Comparison of ENCODE assay signal across 8 mouse cellular contexts in genomic region chr19:8930117-8930516, GRCm38 (mm10). TPM values are rescaled to one million over a fixed set of nuclear protein-coding genes. Genes with fewer than 3 reads are reported as not detected.
DNase-seq lines count a peak whose midpoint lies in the region; ATAC-seq and TF ChIP-seq lines count a peak whose summit lies in the region.

No protein-coding gene starts in this region.

- TF ChIP-seq POLR2A in spleen, adult 2 months (IDR thresholded peaks at IDR 0.05; ENCODE audit: low read depth, low read length) = no peak

- H3K4me1 ChIP-seq in spleen, adult 2 months (ENCODE audit: control insufficient read depth, insufficient read depth, insufficient read length) = peaks cover 17% of the 10 kb centered on the region
- peaks cover 11% of the 10 kb centered on the region for H3K4me1 ChIP-seq in limb, embryonic 13.5 days
- H3K4me1 ChIP-seq in stomach, embryonic 16.5 days (ENCODE audit: control insufficient read depth, insufficient read depth, low read length) = peaks cover 15% of the 10 kb centered on the region

- H3K9me3 ChIP-seq in limb, embryonic 13.5 days = no peaks in the 10 kb centered on the region
- no peaks in the 10 kb centered on the region for H3K9me3 ChIP-seq in stomach, embryonic 16.5 days (replicated peaks; ENCODE audit: control insufficient read depth, low read length)

- peak; percentile 25 for DNase-seq in embryo, embryonic 10 days (ENCODE audit: low spot score)
- no peak for DNase-seq in embryo, embryonic 9.5 days (ENCODE audit: extremely low spot score)
- DNase-seq in spleen, adult 2 months (ENCODE audit: low read depth in 1 of 2, low spot score in 2 of 2) = no peak
- DNase-seq in spleen, postnatal 14 days (ENCODE audit: low spot score in 2 of 2) = no peak
- DNase-seq in T-cell, adult 2 months (ENCODE audit: low spot score) = no peak
- no peak for DNase-seq in gastrocnemius, postnatal 25 days

- H3K9ac ChIP-seq in limb, embryonic 13.5 days = peak overlapping the region; percentile 91
- peak overlapping the region; percentile 84 for H3K9ac ChIP-seq in stomach, embryonic 16.5 days (ENCODE audit: low read length)

- H3K36me3 ChIP-seq in spleen, adult 2 months (ENCODE audit: control insufficient read depth, insufficient read depth, low read length) = peaks cover 17% of the 10 kb centered on the region
- peaks cover 62% of the 10 kb centered on the region for H3K36me3 ChIP-seq in limb, embryonic 13.5 days
- H3K36me3 ChIP-seq in stomach, embryonic 16.5 days (ENCODE audit: control insufficient read depth, insufficient read depth, low read length) = peaks cover 9% of the 10 kb centered on the region

- no peak for ATAC-seq in limb, embryonic 13.5 days (ENCODE audit: low FRiP score, low read depth)
- no peak for ATAC-seq in stomach, embryonic 16.5 days (ENCODE audit: insufficient read depth, low FRiP score)

- H3K27me3 ChIP-seq in spleen, adult 2 months (ENCODE audit: control insufficient read depth, insufficient read depth, low read length) = no peaks in the 10 kb centered on the region
- H3K27me3 ChIP-seq in limb, embryonic 13.5 days = no peaks in the 10 kb centered on the region
- no peaks in the 10 kb centered on the region for H3K27me3 ChIP-seq in stomach, embryonic 16.5 days (ENCODE audit: control insufficient read depth, insufficient read depth, low read length)

- peak overlapping the region; percentile 89 for H3K27ac ChIP-seq in spleen, adult 2 months (ENCODE audit: insufficient read depth, low read length)
- peak overlapping the region; percentile 74; the same call in 1 of the 2 replicates for H3K27ac ChIP-seq in limb, embryonic 13.5 days
- peak overlapping the region; percentile 88 for H3K27ac ChIP-seq in stomach, embryonic 16.5 days (ENCODE audit: low read length)

- TF ChIP-seq CTCF in spleen, adult 2 months (IDR thresholded peaks at IDR 0.05; ENCODE audit: extremely low read depth, insufficient read depth, insufficient read length, insufficient replicate concordance) = no peak

- peak overlapping the region; percentile 72 for H3K4me2 ChIP-seq in limb, embryonic 13.5 days (replicated peaks)
- H3K4me2 ChIP-seq in stomach, embryonic 16.5 days (ENCODE audit: low read depth, low read length) = peak overlapping the region; percentile 74

- H3K4me3 ChIP-seq in spleen, adult 2 months (ENCODE audit: extremely low read depth, insufficient read depth, insufficient read length) = peak overlapping the region; percentile 79
- H3K4me3 ChIP-seq in limb, embryonic 13.5 days = peak overlapping the region; percentile 80
- H3K4me3 ChIP-seq in stomach, embryonic 16.5 days (replicated peaks; ENCODE audit: low read length) = peak overlapping the region; percentile 77

- WGBS in spleen, adult 2 months = 14% methylated on average over 11 of the region's 11 CpGs
- WGBS in limb, embryonic 13.5 days = 7% methylated on average over 11 of the region's 11 CpGs
- WGBS in stomach, embryonic 16.5 days = 4% methylated on average over 11 of the region's 11 CpGs

RNA-seq across cellular contexts. Expression of gene Eml3, which starts 0.8 kb away (rescaled TPM):
- polyA plus RNA-seq in spleen, adult 2 months (2012; rRNA removed) = 72.3 and 77.7 TPM in 2 replicates
- 36.9 and 37.2 TPM in 2 replicates for polyA plus RNA-seq in limb, embryonic 13.5 days (2015; fragmentation: Nextera tagmentation; extraction: Ambion mirVana)
- polyA plus RNA-seq in stomach, embryonic 16.5 days (2015; fragmentation: Nextera tagmentation; extraction: Ambion mirVana) = 28.5 and 30.5 TPM in 2 replicates
- 1 to 10 TPM; 6.0 to 7.2 TPM for total RNA-seq in gastrocnemius, postnatal 25 days (2021)

RNA-seq across cellular contexts. Expression of gene Rom1, which starts 1.0 kb away (rescaled TPM):
- polyA plus RNA-seq in spleen, adult 2 months (2012; rRNA removed) = 10.0 and 11.9 TPM in 2 replicates
- 3.2 and 3.7 TPM in 2 replicates for polyA plus RNA-seq in limb, embryonic 13.5 days (2015; fragmentation: Nextera tagmentation; extraction: Ambion mirVana)
- 2.8 and 3.1 TPM in 2 replicates for polyA plus RNA-seq in stomach, embryonic 16.5 days (2015; fragmentation: Nextera tagmentation; extraction: Ambion mirVana)
- total RNA-seq in gastrocnemius, postnatal 25 days (2021) = 10 to 100 TPM in 1 of 2 experiments, 1 to 10 TPM in 1; 6.7 to 18.4 TPM

RNA-seq across cellular contexts. Expression of gene B3gat3, which starts 9.9 kb away (rescaled TPM):
- 86.0 and 93.4 TPM in 2 replicates for polyA plus RNA-seq in spleen, adult 2 months (2012; rRNA removed)
- 49.9 and 53.0 TPM in 2 replicates for polyA plus RNA-seq in limb, embryonic 13.5 days (2015; fragmentation: Nextera tagmentation; extraction: Ambion mirVana)
- polyA plus RNA-seq in stomach, embryonic 16.5 days (2015; fragmentation: Nextera tagmentation; extraction: Ambion mirVana) = 37.2 and 39.0 TPM in 2 replicates
- total RNA-seq in gastrocnemius, postnatal 25 days (2021) = 10 to 100 TPM; 27.2 to 28.3 TPM

RNA-seq across cellular contexts. Expression of gene Mta2, which starts 11.6 kb away (rescaled TPM):
- 35.0 and 37.7 TPM in 2 replicates for polyA plus RNA-seq in spleen, adult 2 months (2012; rRNA removed)
- 192 and 193 TPM in 2 replicates for polyA plus RNA-seq in limb, embryonic 13.5 days (2015; fragmentation: Nextera tagmentation; extraction: Ambion mirVana)
- polyA plus RNA-seq in stomach, embryonic 16.5 days (2015; fragmentation: Nextera tagmentation; extraction: Ambion mirVana) = 142 and 149 TPM in 2 replicates
- 10 to 100 TPM; 19.5 to 21.9 TPM for total RNA-seq in gastrocnemius, postnatal 25 days (2021)

RNA-seq across cellular contexts. Expression of gene Tut1, which starts 23.5 kb away (rescaled TPM):
- polyA plus RNA-seq in spleen, adult 2 months (2012; rRNA removed) = 18.3 and 22.3 TPM in 2 replicates
- polyA plus RNA-seq in limb, embryonic 13.5 days (2015; fragmentation: Nextera tagmentation; extraction: Ambion mirVana) = 35.6 and 36.5 TPM in 2 replicates
- polyA plus RNA-seq in stomach, embryonic 16.5 days (2015; fragmentation: Nextera tagmentation; extraction: Ambion mirVana) = 30.0 and 34.9 TPM in 2 replicates
- total RNA-seq in gastrocnemius, postnatal 25 days (2021) = 1 to 10 TPM; 5.7 to 7.2 TPM
